Mouse (Mus musculus) E14TG2a.4 (cell line): ENCODE results near the gene Ugt1a1.

ENCODE experiments used
- CTCF ChIP-seq: conservative IDR thresholded peaks from 2 replicates; pipeline ENCODE4 v1.5.1; 2014; ENCODE audit warnings: low read length
- NANOG ChIP-seq: IDR thresholded peaks from 2 replicates; pipeline ENCODE4 v1.6.1; 2014; ENCODE audit warnings: borderline replicate concordance, low read length, mixed read lengths
- POU5F1 ChIP-seq: IDR thresholded peaks from 2 replicates; pipeline ENCODE4 v1.6.1; 2014; ENCODE audit warnings: low read length, borderline replicate concordance

- TF ChIP-seq CTCF (no peak), NANOG (no peak), POU5F1 (no peak)
These were observed 11.8 kb upstream of the Ugt1a1 start for GRCm38 (mm10) chr1:88199996-88200395.
